Comparison of ENCODE assay signal across 1 mouse cellular context in genomic region chr15:102676345-102676744, GRCm38 (mm10).
A peak's percentile ranks its signal among the peaks of the same experiment; 100 is the strongest.
TF ChIP-seq lines count a peak whose summit lies in the region.

No protein-coding gene starts in this region.

TF ChIP-seq in MEL, 35 proteins besides CTCF, POLR2A, EP300 and RAD21:
- TF ChIP-seq MEF2A (IDR thresholded peaks at IDR 0.05; ENCODE audit: extremely low read depth, insufficient replicate concordance, low read depth, low read length, poor library complexity, severe bottlenecking) (no peak), SMC3 (IDR thresholded peaks at IDR 0.05; ENCODE audit: low read depth, low read length) (peak; percentile 38), USF2 (IDR thresholded peaks at IDR 0.05; ENCODE audit: borderline replicate concordance in 1 of 2, insufficient read depth in 1 of 2, low read depth in 1 of 2, low read length in 2 of 2) (no peak)
TF ChIP-seq in MEL: peak in this region for 1.
